Mouse (Mus musculus): ENCODE measurements at regions not wholly inside any gene's neighbourhood (a gene's known extent, or its start where the extent isn't known, plus 50 kb on each side); places are given as distances from the start of the nearest gene placed in this dataset.
A peak's percentile ranks its signal among the peaks of the same experiment; 100 is the strongest.

DNA sequence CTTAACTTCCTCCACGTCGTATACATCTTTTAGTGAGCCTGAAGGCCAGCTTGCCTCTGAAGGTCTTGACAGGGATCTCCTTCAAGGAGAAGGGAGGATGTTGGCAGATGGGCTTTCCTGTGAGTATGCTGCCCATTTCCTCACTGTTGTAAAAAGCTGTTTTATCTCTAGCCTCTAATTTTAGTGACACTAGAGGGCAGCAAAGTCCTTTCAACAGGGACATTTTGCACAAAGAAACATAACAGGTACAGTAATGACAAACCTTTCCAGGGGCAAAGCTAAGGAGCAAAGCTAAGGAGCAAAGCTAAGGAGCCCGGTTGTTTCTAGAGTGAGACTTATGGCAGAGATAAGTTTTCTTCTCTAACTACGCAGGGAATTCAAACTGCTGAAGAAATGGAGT lies 59.0 kb upstream of the Kbtbd8 start:
- DNase-seq, result peak in 1 of 2 experiments; percentile 7

DNA sequence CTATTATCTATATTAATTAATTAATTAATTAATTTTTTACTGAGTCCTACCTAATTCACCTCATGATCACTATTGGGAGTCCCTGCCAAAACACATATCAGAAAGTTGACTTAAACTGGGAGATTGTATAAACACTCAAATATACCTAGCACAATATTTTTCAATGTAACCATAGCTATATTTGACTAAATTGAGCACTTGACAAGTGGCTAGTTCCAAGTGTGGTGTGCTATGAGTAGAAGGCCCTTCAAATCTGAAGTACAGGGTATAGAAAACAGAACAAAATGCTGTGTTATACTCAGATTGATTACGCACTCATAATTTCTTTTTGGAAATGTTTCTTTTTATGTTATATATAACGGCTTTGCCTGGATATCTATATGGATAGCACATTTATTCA lies 60.8 kb upstream of the Kbtbd8 start:
- no peak for DNase-seq

DNA sequence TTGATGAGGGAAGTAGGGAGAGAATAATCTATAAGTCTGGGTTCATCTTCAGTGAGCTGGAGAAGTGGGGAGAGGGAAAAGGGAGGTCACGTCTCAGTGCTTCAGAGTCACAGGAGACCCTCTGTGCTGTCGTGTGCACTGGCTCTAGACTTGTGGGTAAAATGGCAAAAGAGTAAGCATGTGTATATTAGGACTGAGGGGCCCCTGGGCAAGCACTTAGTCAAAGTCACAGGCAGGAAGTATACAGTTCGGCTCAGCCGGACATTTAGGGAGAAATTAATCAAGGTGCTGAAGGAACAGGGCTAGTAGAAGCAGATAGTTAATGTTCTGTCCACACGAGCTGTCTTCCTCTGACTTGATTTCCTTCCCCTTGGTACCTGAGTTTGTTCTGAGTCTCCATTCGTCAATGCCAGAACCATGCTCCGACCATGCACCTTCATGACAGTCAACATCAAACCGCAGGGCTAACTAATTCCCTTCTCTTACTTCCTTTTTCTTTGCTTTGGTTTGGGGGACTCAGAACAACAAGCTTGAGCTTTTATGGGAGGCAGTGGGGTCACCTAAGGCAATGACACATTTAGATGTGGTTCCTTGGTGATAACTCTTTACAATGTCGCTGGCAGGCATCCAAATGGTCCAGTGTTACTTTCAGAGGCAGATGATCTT lies 63.2 kb upstream of the Kbtbd8 start:
- no peak for DNase-seq

DNA sequence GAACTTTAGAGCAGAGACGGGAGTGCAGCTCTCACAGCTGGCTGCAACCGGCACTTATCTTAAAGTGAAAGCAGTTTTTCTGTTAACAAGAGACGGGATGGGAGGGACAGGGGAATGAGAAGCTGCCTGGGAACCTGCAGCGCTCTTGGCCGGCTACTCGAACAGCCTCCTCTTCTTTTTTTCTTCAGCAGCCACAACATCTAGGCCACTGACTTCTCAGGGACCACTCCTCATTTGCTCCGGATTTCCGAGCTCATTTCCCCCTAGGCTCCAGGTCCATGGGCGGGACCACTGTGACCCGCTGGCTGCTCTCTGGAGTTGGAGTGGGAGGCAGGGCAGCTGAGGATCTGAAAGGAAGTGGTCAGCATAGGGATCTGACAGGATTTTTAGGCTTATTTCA lies 75.7 kb upstream of the Kbtbd8 start:
- DNase-seq, result peak in 1 of 2 experiments; percentile 22

DNA sequence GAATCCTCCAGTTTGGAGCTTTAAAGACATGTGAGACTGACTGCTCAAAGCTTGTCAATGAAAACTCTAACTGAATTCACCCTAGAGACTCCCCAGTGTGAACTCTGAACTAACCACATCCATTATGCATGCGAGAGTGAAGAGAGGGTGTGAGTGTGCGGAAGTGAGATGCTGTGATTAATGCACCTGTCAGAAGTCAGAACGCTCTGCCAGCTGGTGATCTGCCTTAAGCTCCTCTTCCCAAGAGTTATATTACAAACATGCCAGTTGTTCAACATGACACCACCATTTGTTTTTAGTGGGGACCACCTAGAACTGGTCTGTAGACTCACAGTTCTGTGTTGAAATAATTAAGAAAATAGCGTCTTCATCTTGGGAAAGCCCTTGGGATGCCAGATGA lies 92.8 kb upstream of the Kbtbd8 start:
- DNase-seq, result no peak

DNA sequence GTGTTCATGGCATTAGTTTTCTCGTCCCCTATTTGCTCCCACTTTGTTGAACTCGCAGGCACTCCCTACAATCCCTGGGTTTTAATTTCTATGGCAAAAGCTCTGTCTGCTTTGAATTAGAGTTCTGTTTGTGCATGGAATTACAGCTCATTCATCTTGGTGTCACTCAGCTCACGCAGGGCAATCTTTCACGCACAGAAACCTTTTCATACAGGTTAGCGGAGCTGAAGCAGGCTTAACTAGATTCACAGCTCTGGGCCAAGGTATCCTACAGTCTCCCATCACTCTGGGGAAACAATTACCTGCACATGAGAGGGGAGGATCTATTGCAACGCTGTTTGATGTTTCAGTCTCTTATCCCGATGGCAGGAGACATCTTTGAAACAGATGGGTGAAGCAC lies 95.3 kb upstream of the Kbtbd8 start:
- no peak for DNase-seq

DNA sequence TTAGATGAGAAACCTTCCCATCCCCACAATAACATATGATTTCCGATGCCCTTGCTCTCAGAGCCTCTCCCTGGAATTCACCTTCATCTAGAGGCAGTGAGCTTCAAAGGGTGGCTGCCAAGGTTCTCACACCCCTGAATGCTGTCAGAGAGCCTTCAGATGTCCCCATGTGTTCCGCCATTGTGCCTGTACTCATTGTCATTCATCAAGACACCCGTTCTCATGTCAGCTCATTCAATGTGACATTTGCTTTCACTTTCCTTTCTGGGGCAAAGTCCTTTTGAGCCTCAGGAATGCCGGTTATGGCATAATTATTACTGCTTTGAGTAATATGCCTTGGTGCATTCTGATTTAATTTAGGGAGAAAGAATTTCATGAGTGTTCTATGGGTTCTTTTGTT lies 99.1 kb upstream of the Kbtbd8 start:
- no peak for DNase-seq

DNA sequence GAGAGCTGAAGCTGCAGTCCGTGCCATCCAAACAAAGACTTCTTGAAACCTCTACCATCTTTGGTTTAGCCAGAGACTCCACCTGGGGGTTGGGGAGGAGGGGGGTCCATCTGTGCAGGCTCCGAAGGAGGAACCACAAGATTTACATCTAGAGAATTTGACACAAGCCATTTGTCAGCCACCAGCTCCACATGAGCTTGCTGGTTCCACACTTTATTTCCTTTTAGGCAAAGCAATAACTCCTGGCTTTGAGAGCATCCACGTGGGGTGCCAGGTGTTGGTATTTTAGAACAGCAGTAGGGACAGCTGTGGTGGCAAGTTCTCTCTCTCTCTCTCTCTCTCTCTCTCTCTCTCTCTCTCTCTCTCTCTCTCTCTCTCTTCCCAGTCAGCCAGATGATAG lies 99.6 kb upstream of the Kbtbd8 start:
- DNase-seq, result no peak

DNA sequence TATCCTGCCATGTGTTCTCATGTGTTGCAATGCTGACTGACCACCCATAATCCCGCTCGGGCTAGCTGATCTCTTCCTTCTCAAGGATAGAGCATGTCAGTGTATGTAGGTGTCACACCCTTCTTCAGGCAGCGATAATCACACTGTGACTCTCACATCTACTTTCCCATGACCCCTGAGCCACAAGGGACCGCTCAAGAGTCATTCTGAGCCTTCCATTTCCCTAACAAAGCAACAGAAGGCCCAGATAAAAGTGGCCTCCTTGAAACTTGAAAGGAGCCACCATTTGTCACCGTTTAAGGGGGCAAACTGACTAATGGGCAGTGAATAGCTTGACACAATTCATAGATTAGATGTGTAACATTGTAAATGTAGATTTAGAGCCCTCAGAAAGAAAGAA lies 103.9 kb upstream of the Kbtbd8 start:
- DNase-seq, result no peak

DNA sequence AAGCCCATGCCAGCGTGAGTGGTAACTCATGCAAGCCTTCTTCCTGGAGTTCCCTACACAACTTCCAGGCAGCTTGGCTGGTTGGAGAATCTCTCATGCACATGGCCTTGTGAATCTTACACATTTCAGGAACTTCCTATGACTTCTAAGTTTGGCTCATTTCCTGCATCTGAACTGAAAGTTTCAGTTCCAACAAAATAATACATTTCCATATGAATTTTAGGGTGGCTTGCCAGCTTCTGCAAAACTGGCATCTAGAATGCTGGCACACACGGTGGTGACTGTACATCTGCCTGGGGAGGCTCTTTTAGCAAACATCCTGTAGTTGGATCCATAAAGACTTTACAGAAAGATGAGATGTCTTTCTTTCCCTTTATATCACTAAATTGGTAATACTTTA lies 110.6 kb upstream of the Kbtbd8 start:
- DNase-seq, result no peak

DNA sequence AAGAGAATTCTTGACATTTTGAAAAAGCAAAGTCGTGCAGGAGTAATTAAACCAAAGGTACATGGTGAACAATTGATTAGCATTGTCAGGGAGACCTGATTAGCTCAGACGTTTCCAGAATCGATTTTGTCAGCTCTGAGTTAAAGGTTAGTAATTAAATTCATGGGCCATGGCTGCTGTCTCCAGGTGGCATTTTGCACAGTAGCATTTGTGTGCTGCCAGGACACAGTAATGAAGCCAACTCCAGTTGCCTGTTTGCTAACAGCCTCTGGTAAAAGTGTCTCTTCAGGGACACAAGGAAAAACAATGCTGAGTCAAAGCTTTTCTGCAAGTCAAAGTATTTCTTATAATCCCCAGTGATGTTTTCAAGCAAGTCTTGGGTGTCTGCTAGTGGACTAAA lies 113.3 kb upstream of the Kbtbd8 start:
- no peak for DNase-seq

DNA sequence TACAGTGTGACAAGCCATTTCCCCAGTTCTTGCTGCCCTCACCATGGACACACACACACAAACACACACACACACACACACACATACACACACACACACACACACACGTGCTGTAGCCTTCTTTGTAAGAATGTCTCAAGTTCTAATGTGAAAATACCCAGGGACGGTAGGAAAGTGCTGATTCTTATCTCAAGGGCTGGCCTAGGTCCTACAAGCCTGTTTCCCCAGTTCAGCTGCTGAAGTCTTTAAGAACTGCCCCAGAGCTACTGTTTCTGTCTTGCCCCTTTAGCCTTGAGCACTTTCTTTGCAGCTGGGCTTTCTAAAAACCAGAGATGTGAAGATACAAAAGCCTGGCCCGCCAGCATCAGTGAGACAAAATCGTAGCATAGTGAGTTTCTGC lies 117.5 kb upstream of the Kbtbd8 start:
- no peak for DNase-seq

DNA sequence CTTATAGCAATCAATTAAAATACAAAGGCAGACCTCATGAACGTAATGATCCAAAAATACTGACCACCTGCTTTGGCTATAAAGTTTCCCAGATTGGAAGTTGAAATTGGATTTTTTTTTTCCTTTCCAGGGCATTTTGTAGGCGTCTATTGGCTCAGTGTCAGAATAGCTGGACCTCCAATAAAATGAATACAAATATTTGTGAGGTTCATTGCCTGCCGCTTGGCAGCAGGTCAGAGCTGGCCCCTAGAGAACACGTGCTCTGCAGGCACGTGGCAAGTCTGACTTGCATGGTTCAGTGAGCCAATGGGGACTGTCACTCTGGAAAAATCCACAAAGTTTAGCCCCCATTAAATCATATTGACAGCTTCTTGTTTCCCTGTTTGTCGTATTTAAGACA lies 118.0 kb upstream of the Kbtbd8 start:
- no peak for DNase-seq

DNA sequence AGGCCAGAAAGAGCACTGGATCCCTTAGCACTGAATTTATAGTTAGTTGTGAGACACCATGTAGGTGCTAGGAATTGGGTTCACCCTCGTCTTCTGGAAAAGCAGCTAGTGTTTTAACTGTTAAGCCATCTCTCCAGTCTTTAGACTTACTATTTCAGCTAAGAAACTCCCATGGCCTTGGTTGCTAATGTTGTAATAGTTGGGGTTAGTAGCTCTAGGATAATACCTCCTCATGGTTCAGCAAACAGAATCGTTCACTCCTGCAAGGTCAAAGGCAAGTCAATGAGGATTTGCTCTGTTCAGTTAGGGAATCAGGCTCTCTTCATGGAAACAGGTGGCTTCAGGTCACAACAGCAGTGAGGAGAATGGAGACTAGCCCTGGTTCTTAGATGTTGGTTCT lies 118.7 kb upstream of the Kbtbd8 start:
- DNase-seq, result no peak

DNA sequence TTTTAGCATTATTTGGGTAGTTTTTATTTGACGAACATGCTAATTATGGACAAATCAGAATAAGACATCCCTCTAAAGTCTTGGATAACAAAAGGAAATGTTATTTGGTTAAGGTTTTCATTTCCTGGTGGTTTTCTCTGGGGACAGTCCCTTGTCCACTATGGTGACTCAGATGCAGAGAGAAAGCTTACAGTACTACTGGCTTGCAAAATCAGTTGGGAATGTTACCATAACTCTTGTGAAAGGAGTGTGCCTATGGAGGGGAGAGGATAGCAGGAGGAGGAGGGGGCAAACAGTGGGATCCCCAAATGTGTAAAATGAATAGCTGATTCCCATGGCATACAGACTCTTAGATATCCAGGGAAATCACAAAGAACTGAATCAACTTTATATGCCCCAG lies 122.7 kb upstream of the Kbtbd8 start:
- DNase-seq, result no peak

DNA sequence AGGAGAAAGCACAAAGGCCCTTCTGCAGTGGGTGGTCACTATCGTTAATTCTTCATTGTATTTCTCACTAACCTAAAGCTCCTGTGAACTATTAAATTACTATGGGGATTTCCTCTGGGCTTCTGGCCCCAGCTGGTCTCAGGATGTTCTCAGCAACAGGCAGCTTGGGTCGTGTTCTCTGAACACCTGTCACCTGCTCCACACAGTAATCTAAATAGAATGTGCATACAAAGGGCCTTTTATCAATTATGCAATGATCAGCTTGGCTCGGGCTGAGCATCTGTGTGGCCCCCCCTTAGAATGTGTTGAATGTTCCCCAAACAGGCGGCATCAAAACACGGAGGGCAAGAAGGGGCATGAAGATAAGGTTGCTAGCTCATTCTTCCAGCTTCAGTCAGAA lies 129.6 kb upstream of the Kbtbd8 start:
- no peak for DNase-seq

DNA sequence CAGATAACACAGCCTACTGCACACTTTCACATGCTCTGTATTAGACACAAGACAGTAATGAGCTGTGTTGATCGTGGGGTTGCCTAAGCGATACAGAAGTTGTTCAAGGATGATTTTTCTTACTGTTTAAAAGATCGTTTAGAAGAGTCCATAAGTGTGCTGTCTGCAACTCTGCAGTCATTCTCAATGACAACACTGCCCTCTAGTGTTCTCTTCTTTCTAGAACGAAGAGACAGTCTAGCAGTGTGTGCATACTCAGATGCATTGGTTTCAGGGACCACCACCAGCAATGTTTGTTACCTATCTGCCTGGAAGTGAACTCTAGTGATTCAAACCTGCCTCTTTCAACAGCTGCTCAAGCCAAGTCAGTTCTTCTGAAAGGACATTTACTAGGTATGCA lies 130.7 kb upstream of the Kbtbd8 start:
- peak in 1 of 2 experiments; percentile 12 for DNase-seq

DNA sequence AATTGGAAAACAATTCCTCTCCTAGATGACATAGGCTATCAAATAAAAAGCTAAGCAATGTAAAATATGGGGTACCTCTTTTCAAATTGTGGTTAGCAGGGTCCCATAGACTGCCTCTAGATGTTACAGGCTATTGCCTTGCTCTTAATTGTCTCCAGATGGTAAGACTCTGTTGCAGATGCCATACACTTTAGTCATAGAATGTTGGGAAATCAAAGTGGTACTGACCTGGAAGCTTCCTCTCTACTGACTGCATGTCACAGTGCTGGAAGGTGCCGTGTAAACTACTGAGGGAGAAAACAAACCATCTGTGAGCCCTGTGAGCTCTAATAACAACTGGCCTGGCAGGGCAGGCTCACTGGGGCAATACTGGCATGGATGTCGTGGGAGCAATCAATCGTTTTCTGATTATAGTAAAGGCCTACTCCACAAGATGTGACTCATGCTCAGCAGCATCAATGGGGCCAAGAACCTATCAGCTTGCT lies 132.6 kb upstream of the Kbtbd8 start:
- no peak for DNase-seq

DNA sequence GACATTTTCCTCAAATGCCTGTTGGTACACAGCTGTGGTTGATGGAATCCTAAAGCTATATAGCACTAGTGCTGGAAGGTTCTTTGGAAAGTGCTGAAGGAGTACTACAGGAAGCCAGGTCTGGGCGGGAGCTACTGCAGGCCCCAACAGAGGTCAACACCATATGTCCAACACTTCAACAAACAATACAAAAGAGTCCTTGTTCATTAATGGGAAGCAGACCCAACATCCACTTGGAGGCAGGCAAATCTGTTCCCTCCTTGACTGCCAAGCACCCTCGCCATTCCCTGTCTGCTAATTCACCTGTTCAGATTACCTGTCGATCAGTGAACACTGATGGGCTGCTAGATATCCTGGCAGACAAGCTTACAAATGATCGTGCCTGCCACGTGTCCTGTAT lies 148.4 kb upstream of the Kbtbd8 start:
- no peak for DNase-seq

DNA sequence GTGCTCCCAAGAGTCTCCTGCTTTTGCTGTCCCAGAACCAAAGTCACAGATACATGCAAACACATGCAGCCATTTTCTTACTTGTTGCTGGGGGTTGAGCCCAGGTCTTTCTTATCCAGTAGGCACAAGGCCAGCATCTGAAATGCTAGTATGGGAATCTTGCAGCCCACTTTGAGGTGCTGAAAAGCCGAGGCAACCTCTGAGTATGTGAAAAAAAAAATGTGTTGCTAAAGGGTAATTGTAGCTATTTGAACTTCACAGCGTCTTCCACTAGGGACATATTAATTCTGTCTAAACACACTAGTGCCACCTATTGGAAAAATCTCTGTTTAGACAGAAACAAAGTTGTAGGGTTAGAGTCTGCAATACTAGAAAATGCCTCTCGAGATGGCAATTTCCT lies 150.1 kb upstream of the Kbtbd8 start:
- DNase-seq, result no peak

DNA sequence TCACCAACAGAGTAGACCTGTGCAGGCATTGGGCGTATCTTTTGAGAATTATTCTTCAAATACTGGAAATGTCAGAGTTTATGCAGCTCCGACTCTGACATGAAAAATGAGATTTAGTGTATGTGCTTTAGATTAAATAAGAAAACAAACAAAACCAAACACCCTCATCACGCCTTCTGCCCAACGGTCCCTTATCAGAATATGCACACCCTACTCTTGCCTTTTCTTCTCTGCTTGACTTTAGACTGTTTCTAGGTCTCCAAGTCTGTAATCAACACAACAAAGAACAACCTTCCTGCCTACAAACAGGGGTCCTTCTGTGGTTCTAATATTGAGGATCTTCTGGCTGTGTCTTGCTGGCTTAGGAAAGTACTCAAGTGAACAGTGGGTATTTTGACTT lies 153.8 kb upstream of the Kbtbd8 start:
- no peak for DNase-seq

DNA sequence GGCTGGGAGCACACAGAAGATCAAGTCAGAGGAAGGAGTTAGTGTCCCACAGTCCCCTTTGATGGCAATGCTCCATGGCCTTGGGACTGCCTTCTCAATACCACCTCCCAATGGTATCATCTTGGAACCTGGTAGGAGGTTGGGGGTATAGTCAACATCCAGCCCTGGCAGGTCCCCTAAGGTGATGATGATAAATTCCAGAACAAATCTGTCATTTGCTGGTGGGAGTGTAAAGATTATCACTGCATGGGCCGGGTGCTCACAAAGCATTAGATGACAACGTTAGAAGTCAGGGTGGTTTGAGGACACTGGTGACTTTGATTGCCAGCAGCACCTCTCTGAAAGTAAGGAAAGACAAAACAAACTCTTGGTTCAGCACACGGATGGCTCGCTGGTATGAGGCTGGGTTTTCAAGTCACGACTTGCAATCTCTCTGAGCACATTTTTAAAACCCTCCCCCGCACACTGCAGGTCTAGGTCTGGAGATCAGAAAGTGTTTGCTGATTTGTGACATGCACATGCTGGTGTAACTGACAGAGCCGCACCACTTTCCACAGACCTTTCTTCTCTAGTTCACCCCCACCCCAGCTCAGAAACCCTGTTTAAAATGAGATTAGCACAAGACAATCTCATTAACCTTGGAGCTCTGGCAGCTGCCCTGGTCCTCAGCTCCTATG lies 154.5 kb upstream of the Kbtbd8 start:
- no peak for DNase-seq

DNA sequence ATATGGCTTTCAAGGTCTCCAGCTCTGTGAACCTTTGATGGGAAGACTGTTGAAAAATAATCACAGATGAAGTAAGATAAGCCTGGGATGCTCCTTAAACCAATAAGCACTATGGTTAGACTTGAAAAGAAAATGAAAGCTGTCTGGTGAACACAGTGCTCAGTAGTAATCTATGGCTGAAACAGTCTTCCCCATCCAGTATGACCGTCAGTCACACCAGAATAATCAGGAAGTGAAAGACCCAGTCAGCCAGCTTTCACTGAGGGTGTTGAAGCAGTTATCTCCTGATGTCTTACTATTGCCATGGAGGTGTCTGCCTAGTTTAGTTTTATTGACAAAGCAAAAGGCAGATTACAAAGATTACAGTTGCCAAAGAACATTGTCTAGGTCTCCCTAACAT lies 155.2 kb upstream of the Kbtbd8 start:
- DNase-seq, result no peak

DNA sequence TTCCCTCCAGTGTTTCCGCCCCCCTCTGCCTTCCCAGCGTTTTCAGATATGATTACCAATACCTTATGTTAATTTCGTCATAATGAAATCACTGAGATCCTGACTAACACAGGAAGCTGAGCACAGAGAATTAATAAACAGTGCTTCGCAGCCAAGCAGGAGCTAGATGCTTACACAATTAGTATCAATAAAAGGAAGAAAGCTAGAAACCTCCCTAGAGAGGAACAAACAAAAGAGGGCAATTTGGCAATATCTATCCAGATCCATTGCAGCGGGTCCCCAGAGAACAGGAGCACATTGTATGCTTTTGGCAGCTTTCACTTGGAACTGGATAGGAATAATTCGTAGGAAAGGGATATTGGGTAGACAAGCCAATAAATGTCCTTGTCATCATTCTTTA lies 159.1 kb upstream of the Kbtbd8 start:
- DNase-seq, result no peak

DNA sequence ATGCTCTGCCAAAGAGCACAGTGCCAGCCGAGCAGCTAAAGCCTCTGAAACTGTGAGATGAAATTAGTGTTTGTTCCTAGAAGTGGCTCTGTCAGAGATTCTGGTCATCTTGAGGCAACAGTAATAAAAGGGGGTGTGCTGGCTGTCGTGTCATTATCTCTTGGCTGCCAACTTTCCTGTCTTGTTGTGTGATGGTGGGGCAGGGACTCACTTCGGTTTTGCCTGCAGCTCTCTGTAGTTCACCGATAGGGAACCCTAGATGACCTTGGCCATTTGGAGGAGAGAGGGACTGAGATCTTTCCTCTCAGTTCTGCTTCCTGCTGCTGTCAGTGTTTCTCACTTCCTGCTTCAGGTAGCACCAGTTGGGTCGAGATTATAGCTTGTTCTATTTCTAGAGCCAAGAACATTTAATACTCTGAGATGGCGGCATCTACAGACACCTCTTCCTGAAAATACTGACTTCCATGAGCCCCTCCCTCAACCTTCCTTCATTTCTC lies 159.8 kb upstream of the Kbtbd8 start:
- no peak for DNase-seq

Data from lung, postnatal 4 days (tissue).